26 mouse cellular contexts compared by ENCODE assay signal in the genomic region with DNA sequence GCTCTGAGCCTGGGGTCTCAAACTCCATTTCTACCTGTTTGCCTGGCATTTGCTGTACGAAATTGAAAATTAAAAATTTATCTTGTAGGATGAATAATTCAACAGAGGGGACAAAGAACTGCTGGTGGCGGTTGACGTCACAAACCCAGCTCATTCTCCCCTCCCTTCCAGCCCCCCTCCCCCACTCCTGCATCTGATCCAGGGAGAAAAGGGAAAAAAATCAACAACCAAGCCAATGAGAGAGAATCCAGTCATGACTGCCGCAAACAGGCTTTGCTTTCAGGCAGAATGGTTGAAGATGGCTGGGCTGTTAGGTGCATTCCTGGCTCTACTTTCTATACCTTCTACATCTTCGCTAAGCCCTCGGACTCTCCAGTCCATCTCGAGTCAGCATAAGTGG. TPM values are rescaled to one million over a fixed set of nuclear protein-coding genes. Genes with fewer than 3 reads are reported as not detected.
DNase-seq lines count a peak whose midpoint lies in the region; ATAC-seq lines count a peak whose summit lies in the region.
"Had no signal": no experiment of that assay in that cellular context is flagged by ENCODE, and none has a peak within 500 bp of the region (broad histone marks: within the 10 kb centered on the region; RNA-seq: fewer than 3 reads in every experiment).

No protein-coding gene starts in this region.

- no peak for ATAC-seq in hindbrain, embryonic 13.5 days (ENCODE audit: low FRiP score)
- no peak for ATAC-seq in hindbrain, embryonic 11.5 days (ENCODE audit: low FRiP score)
- no peak; the same call in 1 of the 2 replicates for ATAC-seq in midbrain, embryonic 13.5 days
- no peak for ATAC-seq in midbrain, embryonic 16.5 days
- no peak for ATAC-seq in neural tube, embryonic 14.5 days (ENCODE audit: low read depth)
- ATAC-seq: CD4-positive, CD25-positive, alpha-beta regulatory T cell, adult 4 months; forebrain, embryonic 15.5 days had no signal

- H3K36me3 ChIP-seq in hindbrain, embryonic 13.5 days: no peaks in the 10 kb centered on the region
- no peaks in the 10 kb centered on the region for H3K36me3 ChIP-seq in hindbrain, embryonic 11.5 days (ENCODE audit: control insufficient read depth, insufficient read depth, low read length)
- no peaks in the 10 kb centered on the region for H3K36me3 ChIP-seq in midbrain, embryonic 13.5 days
- no peaks in the 10 kb centered on the region for H3K36me3 ChIP-seq in midbrain, embryonic 16.5 days (ENCODE audit: control insufficient read depth, insufficient read depth, low read length)
- H3K36me3 ChIP-seq in neural tube, embryonic 14.5 days (ENCODE audit: control insufficient read depth, insufficient read depth, low read length): no peaks in the 10 kb centered on the region
- H3K36me3 ChIP-seq: embryonic facial prominence, embryonic 12.5 days; forebrain, embryonic 15.5 days; G1E; heart, embryonic 10.5 days had no signal

- no peak for DNase-seq in hindbrain, embryonic 11.5 days (ENCODE audit: low spot score)
- DNase-seq in neural tube, embryonic 10.5 days (ENCODE audit: extremely low spot score, low spot score): no peak
- no peak for DNase-seq in gastrocnemius, postnatal 4 days (ENCODE audit: low spot score in 2 of 2)
- DNase-seq: adrenal gland, postnatal 10 days; B cell, adult 2 months; cerebellum, adult 11-12 months; cerebellum, adult 9-10 months; cerebellum, postnatal 25 days; gastrocnemius, postnatal 36 days; heart, adult 18-20 months; heart, postnatal 10 days; heart, postnatal 4 days had no signal

- H3K9ac ChIP-seq in hindbrain, embryonic 13.5 days: no peak overlapping the region
- no peak overlapping the region for H3K9ac ChIP-seq in hindbrain, embryonic 11.5 days (ENCODE audit: low read depth, low read length)
- H3K9ac ChIP-seq in midbrain, embryonic 13.5 days (replicated peaks): no peak overlapping the region
- no peak overlapping the region for H3K9ac ChIP-seq in midbrain, embryonic 16.5 days (ENCODE audit: low read depth, low read length)
- H3K9ac ChIP-seq in neural tube, embryonic 14.5 days (replicated peaks; ENCODE audit: low read depth, low read length): no peak overlapping the region
- H3K9ac ChIP-seq: embryonic facial prominence, embryonic 12.5 days; forebrain, embryonic 15.5 days had no signal

- no peak overlapping the region for H3K4me3 ChIP-seq in hindbrain, embryonic 13.5 days
- no peak overlapping the region for H3K4me3 ChIP-seq in hindbrain, embryonic 11.5 days (ENCODE audit: low read depth, low read length)
- H3K4me3 ChIP-seq in midbrain, embryonic 13.5 days (replicated peaks): no peak overlapping the region
- no peak overlapping the region for H3K4me3 ChIP-seq in midbrain, embryonic 16.5 days (ENCODE audit: low read depth, low read length)
- H3K4me3 ChIP-seq in neural tube, embryonic 14.5 days (ENCODE audit: low read depth, low read length): no peak overlapping the region
- H3K4me3 ChIP-seq: embryonic facial prominence, embryonic 12.5 days; forebrain, embryonic 15.5 days; heart, embryonic 10.5 days had no signal

- H3K4me2 ChIP-seq in hindbrain, embryonic 13.5 days: no peak overlapping the region
- no peak overlapping the region for H3K4me2 ChIP-seq in hindbrain, embryonic 11.5 days (replicated peaks; ENCODE audit: low read depth, low read length)
- H3K4me2 ChIP-seq in midbrain, embryonic 13.5 days (replicated peaks): no peak overlapping the region
- H3K4me2 ChIP-seq in midbrain, embryonic 16.5 days (ENCODE audit: low read length): no peak overlapping the region
- no peak overlapping the region for H3K4me2 ChIP-seq in neural tube, embryonic 14.5 days (ENCODE audit: low read depth, low read length)
- H3K4me2 ChIP-seq: embryonic facial prominence, embryonic 12.5 days; forebrain, embryonic 15.5 days had no signal

- no peaks in the 10 kb centered on the region for H3K27me3 ChIP-seq in hindbrain, embryonic 13.5 days
- H3K27me3 ChIP-seq in hindbrain, embryonic 11.5 days (ENCODE audit: control insufficient read depth, insufficient read depth, low read length): no peaks in the 10 kb centered on the region
- H3K27me3 ChIP-seq in midbrain, embryonic 13.5 days: no peaks in the 10 kb centered on the region
- H3K27me3 ChIP-seq in midbrain, embryonic 16.5 days (ENCODE audit: control insufficient read depth, insufficient read depth, low read depth, low read length): no peaks in the 10 kb centered on the region
- H3K27me3 ChIP-seq in neural tube, embryonic 14.5 days (ENCODE audit: control insufficient read depth, insufficient read depth, low read length): no peaks in the 10 kb centered on the region
- H3K27me3 ChIP-seq: embryonic facial prominence, embryonic 12.5 days; forebrain, embryonic 15.5 days had no signal

- 67% methylated on average over 7 of the region's 7 CpGs for WGBS in hindbrain, embryonic 13.5 days
- WGBS in hindbrain, embryonic 11.5 days: 80% methylated on average over 7 of the region's 7 CpGs
- 64% methylated on average over 7 of the region's 7 CpGs for WGBS in midbrain, embryonic 13.5 days
- 62% methylated on average over 7 of the region's 7 CpGs for WGBS in midbrain, embryonic 16.5 days
- 68% methylated on average over 7 of the region's 7 CpGs for WGBS in neural tube, embryonic 14.5 days

- no peaks in the 10 kb centered on the region for H3K9me3 ChIP-seq in hindbrain, embryonic 13.5 days
- H3K9me3 ChIP-seq in hindbrain, embryonic 11.5 days (ENCODE audit: control insufficient read depth, low read length): no peaks in the 10 kb centered on the region
- H3K9me3 ChIP-seq in midbrain, embryonic 13.5 days: no peaks in the 10 kb centered on the region
- no peaks in the 10 kb centered on the region for H3K9me3 ChIP-seq in midbrain, embryonic 16.5 days (replicated peaks; ENCODE audit: control insufficient read depth, low read length, poor library complexity, severe bottlenecking)
- H3K9me3 ChIP-seq in neural tube, embryonic 14.5 days (ENCODE audit: control insufficient read depth, low read length): no peaks in the 10 kb centered on the region
- H3K9me3 ChIP-seq: embryonic facial prominence, embryonic 12.5 days; forebrain, embryonic 15.5 days; G1E; heart, embryonic 10.5 days had no signal

- H3K27ac ChIP-seq in hindbrain, embryonic 13.5 days: peak overlapping the region; percentile 42; the same call in 1 of the 2 replicates
- H3K27ac ChIP-seq in hindbrain, embryonic 11.5 days (ENCODE audit: low read depth, low read length): no peak overlapping the region
- H3K27ac ChIP-seq in midbrain, embryonic 13.5 days: peak overlapping the region; percentile 67
- no peak overlapping the region for H3K27ac ChIP-seq in midbrain, embryonic 16.5 days (ENCODE audit: low read length)
- peak overlapping the region; percentile 34; the same call in 1 of the 2 replicates for H3K27ac ChIP-seq in neural tube, embryonic 14.5 days (ENCODE audit: low read depth, low read length)
- H3K27ac ChIP-seq: embryonic facial prominence, embryonic 12.5 days; forebrain, embryonic 15.5 days; heart, embryonic 10.5 days had no signal

- peaks cover 10% of the 10 kb centered on the region for H3K4me1 ChIP-seq in hindbrain, embryonic 13.5 days (replicated peaks)
- no peaks in the 10 kb centered on the region for H3K4me1 ChIP-seq in hindbrain, embryonic 11.5 days (replicated peaks; ENCODE audit: control insufficient read depth, insufficient read depth, low read length)
- peaks cover 10% of the 10 kb centered on the region; the same call in 1 of the 2 replicates for H3K4me1 ChIP-seq in midbrain, embryonic 13.5 days (replicated peaks)
- no peaks in the 10 kb centered on the region for H3K4me1 ChIP-seq in midbrain, embryonic 16.5 days (ENCODE audit: control insufficient read depth, insufficient read depth, low read length)
- H3K4me1 ChIP-seq in neural tube, embryonic 14.5 days (ENCODE audit: control insufficient read depth, insufficient read depth, low read length): no peaks in the 10 kb centered on the region
- H3K4me1 ChIP-seq: forebrain, embryonic 15.5 days had no signal

RNA-seq across cellular contexts. Expression of a gene that starts 6.1 kb away (rescaled TPM):
- polyA plus RNA-seq in hindbrain, embryonic 13.5 days (2015; fragmentation: Nextera tagmentation; extraction: Ambion mirVana): not detected in 2 replicates
- not detected in 2 replicates for polyA plus RNA-seq in hindbrain, embryonic 11.5 days (2014; fragmentation: Nextera tagmentation; extraction: Ambion mirVana)
- not detected in 2 replicates for polyA plus RNA-seq in midbrain, embryonic 13.5 days (2015; fragmentation: Nextera tagmentation; extraction: Ambion mirVana)
- polyA plus RNA-seq in midbrain, embryonic 16.5 days (2015; fragmentation: Nextera tagmentation; extraction: Ambion mirVana): not detected in 2 replicates
- polyA plus RNA-seq in neural tube, embryonic 14.5 days (2014; fragmentation: Nextera tagmentation; extraction: Ambion mirVana): not detected in 2 replicates
- total RNA-seq in gastrocnemius, postnatal 4 days (2021): not detected
- total RNA-seq: adrenal gland, postnatal 10 days; adrenal gland, postnatal 4 days; G1E; gastrocnemius, adult 8-10 months; gastrocnemius, postnatal 36 days; heart, adult 18-20 months; heart, postnatal 10 days; heart, postnatal 4 days had no signal
- polyA plus RNA-seq: CD4-positive, CD25-positive, alpha-beta regulatory T cell, adult 4 months; cortical plate, adult 2 months; embryonic facial prominence, embryonic 12.5 days; forebrain, embryonic 11.5 days; forebrain, embryonic 15.5 days; G1E; heart, embryonic 10.5 days; heart, embryonic 14.5 days had no signal

RNA-seq across cellular contexts. Expression of a gene that starts 11.6 kb away (rescaled TPM):
- 20.8 and 21.5 TPM in 2 replicates for polyA plus RNA-seq in hindbrain, embryonic 13.5 days (2015; fragmentation: Nextera tagmentation; extraction: Ambion mirVana)
- polyA plus RNA-seq in hindbrain, embryonic 11.5 days (2014; fragmentation: Nextera tagmentation; extraction: Ambion mirVana): 31.5 and 33.2 TPM in 2 replicates
- polyA plus RNA-seq in midbrain, embryonic 13.5 days (2015; fragmentation: Nextera tagmentation; extraction: Ambion mirVana): 23.1 and 23.8 TPM in 2 replicates
- polyA plus RNA-seq in midbrain, embryonic 16.5 days (2015; fragmentation: Nextera tagmentation; extraction: Ambion mirVana): 20.5 and 22.1 TPM in 2 replicates
- polyA plus RNA-seq in neural tube, embryonic 14.5 days (2014; fragmentation: Nextera tagmentation; extraction: Ambion mirVana): 18.8 and 23.9 TPM in 2 replicates
- 10 to 100 TPM; 20.0 to 20.6 TPM for total RNA-seq in gastrocnemius, postnatal 4 days (2021)

RNA-seq across cellular contexts. Expression of a gene that starts 31.3 kb away (rescaled TPM):
- 35.9 and 36.7 TPM in 2 replicates for polyA plus RNA-seq in hindbrain, embryonic 13.5 days (2015; fragmentation: Nextera tagmentation; extraction: Ambion mirVana)
- polyA plus RNA-seq in hindbrain, embryonic 11.5 days (2014; fragmentation: Nextera tagmentation; extraction: Ambion mirVana): 29.2 and 33.1 TPM in 2 replicates
- 38.8 and 43.4 TPM in 2 replicates for polyA plus RNA-seq in midbrain, embryonic 13.5 days (2015; fragmentation: Nextera tagmentation; extraction: Ambion mirVana)
- polyA plus RNA-seq in midbrain, embryonic 16.5 days (2015; fragmentation: Nextera tagmentation; extraction: Ambion mirVana): 34.7 and 36.2 TPM in 2 replicates
- polyA plus RNA-seq in neural tube, embryonic 14.5 days (2014; fragmentation: Nextera tagmentation; extraction: Ambion mirVana): 32.8 and 38.6 TPM in 2 replicates
- total RNA-seq in gastrocnemius, postnatal 4 days (2021): 10 to 100 TPM; 62.9 to 68.7 TPM

Comparison
In these comparisons a context has a peak if more than half of its experiments do, and no peak if none do; other contexts are left out.
1. H3K27ac ChIP-seq: peak in hindbrain, embryonic 13.5 days (single experiment), midbrain, embryonic 13.5 days (single experiment) and neural tube, embryonic 14.5 days (single experiment); none in hindbrain, embryonic 11.5 days (single experiment) and midbrain, embryonic 16.5 days (single experiment).